Mouse (Mus musculus) MEL (cell line): ENCODE results near the gene Akt1s1. TPM values are rescaled to one million over a fixed set of nuclear protein-coding genes. Genes with fewer than 3 reads are reported as not detected.
A peak's percentile ranks its signal among the peaks of the same experiment; 100 is the strongest.

Experiments used
- DNase-seq: peaks from one replicate; pipeline ENCODE4 v3.0.0; 2011; ENCODE audit warnings: low read depth, low spot score
- H3K27ac ChIP-seq: 2 replicates; pipeline ENCODE4 v1.5.1; 2012; ENCODE audit warnings: low read depth, mild to moderate bottlenecking, control low read depth, low read length, moderate library complexity; ENCODE audit not compliant: control insufficient read depth
- H3K27me3 ChIP-seq, 2 experiments: fragments of 150-350 bp in 1 of 2; sonication (generic) in 1 of 2; 2 replicates each; pipeline ENCODE4 v1.6.1; 2012; ENCODE audit warnings: low read length in 2 of 2, mild to moderate bottlenecking in 2 of 2, improper control_type of control experiment in 1 of 2, moderate library complexity in 1 of 2; ENCODE audit not compliant: insufficient read depth in 2 of 2, control insufficient read depth in 1 of 2
- H3K36me3 ChIP-seq, 2 experiments: 2 replicates each; pipeline ENCODE4 v1.6.1; 2012 to 2014; ENCODE audit warnings: low read length in 2 of 2, improper control_type of control experiment in 1 of 2, inconsistent platforms in 1 of 2, mild to moderate bottlenecking in 1 of 2; ENCODE audit not compliant: insufficient read depth in 2 of 2, control insufficient read depth in 1 of 2
- H3K4me1 ChIP-seq, 2 experiments: fragments of 150-350 bp in 1 of 2; sonication (generic) in 1 of 2; 2 replicates each; pipeline ENCODE4 v1.6.1; 2012; ENCODE audit warnings: low read length in 2 of 2, improper control_type of control experiment in 1 of 2, mild to moderate bottlenecking in 1 of 2; ENCODE audit not compliant: insufficient read depth in 2 of 2, control insufficient read depth in 1 of 2
- H3K4me3 ChIP-seq, 2 experiments: fragments of 150-350 bp in 1 of 2; sonication (generic) in 1 of 2; 2 replicates each; pipeline ENCODE4 v1.5.1; 2012; ENCODE audit warnings: low read depth in 2 of 2, low read length in 2 of 2, mild to moderate bottlenecking in 2 of 2, moderate library complexity in 2 of 2, control low read depth in 1 of 2, improper control_type of control experiment in 1 of 2; ENCODE audit not compliant: control insufficient read depth in 1 of 2, insufficient read depth in 1 of 2
- H3K79me2 ChIP-seq: 2 replicates; pipeline ENCODE4 v1.6.1; 2012; ENCODE audit warnings: mild to moderate bottlenecking, low read length, moderate library complexity; ENCODE audit not compliant: control insufficient read depth, poor library complexity, insufficient read depth
- H3K9ac ChIP-seq: 2 replicates; pipeline ENCODE4 v1.6.1; 2012; ENCODE audit warnings: low read depth, mild to moderate bottlenecking, control low read depth, low read length, moderate library complexity; ENCODE audit not compliant: control insufficient read depth, poor library complexity, severe bottlenecking
- H3K9me3 ChIP-seq: fragments of 150-350 bp; sonication (generic); replicated peaks from 2 replicates; pipeline ENCODE4 v1.6.1; 2012; ENCODE audit warnings: mild to moderate bottlenecking, low read length, improper control_type of control experiment, moderate library complexity; ENCODE audit not compliant: insufficient read depth
- CTCF ChIP-seq, 3 experiments: IDR thresholded peaks in 2 of 3; conservative IDR thresholded peaks in 1 of 3; 2 replicates each; pipeline ENCODE4 v1.5.1; 2011 to 2012; ENCODE audit warnings: low read length in 3 of 3, low read depth in 2 of 3, mild to moderate bottlenecking in 2 of 3, improper control_type of control experiment in 1 of 3, inconsistent platforms in 1 of 3, mixed read lengths in 1 of 3, moderate library complexity in 1 of 3; ENCODE audit not compliant: control insufficient read depth in 1 of 3, insufficient read depth in 1 of 3, poor library complexity in 1 of 3, severe bottlenecking in 1 of 3
- EP300 ChIP-seq, 2 experiments: IDR thresholded peaks; 2 replicates each; pipeline ENCODE4 v1.6.1; 2011; ENCODE audit warnings: improper control_type of control experiment in 2 of 2, low read length in 2 of 2, low read depth in 1 of 2, mild to moderate bottlenecking in 1 of 2
- ETS1 ChIP-seq: IDR thresholded peaks from 2 replicates; pipeline ENCODE4 v1.6.1; 2012; ENCODE audit warnings: low read depth, mild to moderate bottlenecking, inconsistent platforms, low read length, improper control_type of control experiment, moderate library complexity
- GATA1 ChIP-seq: IDR thresholded peaks from 2 replicates; pipeline ENCODE4 v1.6.1; 2011; ENCODE audit warnings: low read depth, low read length, improper control_type of control experiment
- KAT2A ChIP-seq: conservative IDR thresholded peaks from 2 replicates; pipeline ENCODE4 v1.6.1; 2012; ENCODE audit warnings: low read depth, low read length, improper control_type of control experiment, inconsistent platforms
- MAFK ChIP-seq: IDR thresholded peaks from 2 replicates; pipeline ENCODE4 v1.6.1; 2011; ENCODE audit warnings: low read depth, mild to moderate bottlenecking, low read length, improper control_type of control experiment, borderline replicate concordance
- MAZ ChIP-seq: IDR thresholded peaks from 2 replicates; pipeline ENCODE4 v1.6.1; 2012; ENCODE audit warnings: low read depth, mild to moderate bottlenecking, inconsistent platforms, low read length, improper control_type of control experiment
- MEF2A ChIP-seq: IDR thresholded peaks from 2 replicates; pipeline ENCODE4 v1.6.1; 2014; ENCODE audit warnings: low read depth, mild to moderate bottlenecking, inconsistent platforms, low read length, improper control_type of control experiment; ENCODE audit not compliant: poor library complexity, insufficient replicate concordance, severe bottlenecking; ENCODE audit errors: extremely low read depth
- MYB ChIP-seq: IDR thresholded peaks from 2 replicates; pipeline ENCODE4 v1.6.1; 2011; ENCODE audit warnings: mild to moderate bottlenecking, low read depth, low read length, improper control_type of control experiment
- NELFE ChIP-seq: IDR thresholded peaks from 2 replicates; pipeline ENCODE4 v1.6.1; 2011; ENCODE audit warnings: low read depth, low read length, improper control_type of control experiment
- NRF1 ChIP-seq: IDR thresholded peaks from 2 replicates; pipeline ENCODE4 v1.6.1; 2014; ENCODE audit warnings: low read depth, mild to moderate bottlenecking, inconsistent platforms, low read length, improper control_type of control experiment, moderate library complexity; ENCODE audit not compliant: poor library complexity, insufficient read depth, severe bottlenecking
- POLR2A ChIP-seq, 2 experiments: IDR thresholded peaks; 2 replicates each; pipeline ENCODE4 v1.6.1; 2011 to 2012; ENCODE audit warnings: low read length in 2 of 2, mild to moderate bottlenecking in 2 of 2, control low read depth in 1 of 2, improper control_type of control experiment in 1 of 2, low read depth in 1 of 2, moderate library complexity in 1 of 2; ENCODE audit not compliant: control insufficient read depth in 1 of 2, insufficient read depth in 1 of 2, poor library complexity in 1 of 2
- RAD21 ChIP-seq: IDR thresholded peaks from 2 replicates; pipeline ENCODE4 v1.6.1; 2011; ENCODE audit warnings: mild to moderate bottlenecking, low read depth, low read length, improper control_type of control experiment
- TAL1 ChIP-seq: IDR thresholded peaks from 2 replicates; pipeline ENCODE4 v1.6.1; 2012; ENCODE audit warnings: mild to moderate bottlenecking, inconsistent platforms, low read length, moderate library complexity, mixed read lengths
- TCF12 ChIP-seq: IDR thresholded peaks from 2 replicates; pipeline ENCODE4 v1.6.1; 2014; ENCODE audit warnings: low read depth, mild to moderate bottlenecking, inconsistent platforms, low read length, improper control_type of control experiment, moderate library complexity
- UBTF ChIP-seq: IDR thresholded peaks from 2 replicates; pipeline ENCODE4 v1.6.1; 2012; ENCODE audit warnings: low read depth, mild to moderate bottlenecking, inconsistent platforms, low read length, improper control_type of control experiment, moderate library complexity, borderline replicate concordance; ENCODE audit not compliant: insufficient read depth
- USF1 ChIP-seq: IDR thresholded peaks from 2 replicates; pipeline ENCODE4 v1.6.1; 2014; ENCODE audit warnings: low read depth, mild to moderate bottlenecking, inconsistent platforms, low read length, improper control_type of control experiment, moderate library complexity
- USF2 ChIP-seq, 2 experiments: IDR thresholded peaks; 2 replicates each; pipeline ENCODE4 v1.6.1; 2011 to 2012; ENCODE audit warnings: improper control_type of control experiment in 2 of 2, low read length in 2 of 2, borderline replicate concordance in 1 of 2, inconsistent platforms in 1 of 2, low read depth in 1 of 2, mild to moderate bottlenecking in 1 of 2; ENCODE audit not compliant: insufficient read depth in 1 of 2
- ZMIZ1 ChIP-seq: IDR thresholded peaks from 2 replicates; pipeline ENCODE4 v1.6.1; 2012; ENCODE audit warnings: low read depth, mild to moderate bottlenecking, inconsistent platforms, low read length, improper control_type of control experiment, moderate library complexity
- ZNF384 ChIP-seq: IDR thresholded peaks from 2 replicates; pipeline ENCODE4 v1.6.1; 2012; ENCODE audit warnings: low read depth, mild to moderate bottlenecking, inconsistent platforms, low read length, improper control_type of control experiment
- polyA plus RNA-seq, 2 experiments: library from polyadenylated mRNA; stranded (reverse) in 1 of 2; unstranded in 1 of 2; fragments of >175 nt in 1 of 2; fragments of >200 nt in 1 of 2; gene quantifications; 2 replicates each; pipeline versions ENCODE4 v1.2.1 to v1.2.4; 2012; ENCODE audit warnings: low replicate concordance in 2 of 2, low read depth in 1 of 2; ENCODE audit not compliant: insufficient read length in 2 of 2, insufficient read depth in 1 of 2, missing spikeins in 1 of 2
- total RNA-seq: library from RNA; depleted of rRNA; stranded (reverse); fragments of 300-350 nt; gene quantifications from 2 replicates; pipeline ENCODE4 v1.2.3, GENCODE M21; 2012

Gene Akt1s1
- total and polyA plus RNA-seq, 3 experiments: 37.3 to 71.8 TPM; not detected in 1

DNA sequence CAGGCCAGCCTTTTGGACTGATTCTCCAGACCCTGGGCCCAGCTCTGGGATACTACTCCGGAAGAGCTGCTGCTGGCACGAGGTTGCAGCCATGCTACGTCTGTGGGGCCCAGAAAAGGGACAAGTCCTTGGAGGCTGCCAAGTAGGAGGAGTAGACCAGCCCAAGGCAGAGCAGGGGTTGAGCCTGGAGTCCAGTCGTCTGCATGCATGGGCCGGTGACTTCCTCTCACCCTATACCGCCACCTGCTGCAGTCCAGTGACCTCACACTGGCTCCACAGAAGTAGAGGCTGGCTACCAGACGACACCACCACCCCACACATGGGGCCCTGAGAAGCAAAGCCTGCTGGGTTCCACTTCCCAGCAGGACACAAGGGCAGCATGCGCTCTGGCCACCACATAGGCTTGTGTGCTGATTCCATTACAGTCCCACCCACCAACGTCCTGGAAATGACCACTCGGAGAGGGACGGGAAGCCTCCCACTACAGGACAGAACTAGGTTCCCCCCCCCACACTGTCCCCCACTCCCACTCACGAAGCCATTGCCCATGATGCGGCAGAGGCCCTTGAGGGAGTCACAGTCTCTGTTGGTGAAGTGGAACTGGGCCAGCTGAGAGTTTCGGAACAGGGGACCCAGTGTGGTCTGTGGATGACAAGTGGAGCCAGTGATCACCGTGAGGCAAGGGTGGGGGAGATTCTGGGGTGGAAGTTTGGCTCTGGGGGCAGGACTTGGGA is 17.7 kb downstream of the Akt1s1 start:
- Histone ChIP-seq H3K9me3 (no peaks in the 10 kb centered on the region), H3K4me1 (peaks cover 3 to 4% of the 10 kb centered on the region in 2 experiments; a peak in 3 of 4 replicates), H3K27me3 (no peaks in the 10 kb centered on the region), H3K9ac (no peak overlapping the region), H3K79me2 (peaks cover 9% of the 10 kb centered on the region), H3K27ac (peak overlapping the region; percentile 37), H3K4me3 (no peak overlapping the region), H3K36me3 (no peaks in the 10 kb centered on the region; a peak in 1 of 4 replicates)
- TF ChIP-seq CTCF (IDR thresholded peaks at IDR 0.05 in 2 of 3, conservative IDR thresholded peaks at IDR 0.05 in 1 of 3; ENCODE audit: control insufficient read depth in 1 of 3, insufficient read depth in 1 of 3, low read depth in 2 of 3, low read length in 3 of 3, poor library complexity in 1 of 3, severe bottlenecking in 1 of 3): 0 out of 6 replicates have a peak, but pooled peaks of 1 of the 3 experiments have one; percentile 7
- no peak for TF ChIP-seq TAL1
- TF ChIP-seq RAD21: no peak
- TF ChIP-seq ETS1: no peak
- TF ChIP-seq MYB: no peak
- DNase-seq: peak; percentile 36

GRCm38 (mm10) chr7:44867010-44867702 is 18.4 kb downstream of the Akt1s1 start:
- no peaks in the 10 kb centered on the region for H3K27me3 ChIP-seq
- peaks cover 3 to 4% of the 10 kb centered on the region in 2 experiments; a peak in 3 of 4 replicates for H3K4me1 ChIP-seq
- DNase-seq: no peak
- no peak overlapping the region for H3K27ac ChIP-seq
- TF ChIP-seq NRF1 (no peak), RAD21 (no peak), UBTF (no peak), NELFE (no peak), MAFK (no peak), MAZ (no peak), GATA1 (no peak), ZNF384 (no peak), EP300 (IDR thresholded peaks at IDR 0.05; ENCODE audit: low read depth in 1 of 2, low read length in 2 of 2) (no peak), MYB (no peak), ZMIZ1 (no peak), USF2 (IDR thresholded peaks at IDR 0.05; ENCODE audit: borderline replicate concordance in 1 of 2, insufficient read depth in 1 of 2, low read depth in 1 of 2, low read length in 2 of 2) (no peak), USF1 (no peak), TCF12 (no peak), POLR2A (IDR thresholded peaks at IDR 0.05; ENCODE audit: control insufficient read depth in 1 of 2, insufficient read depth in 1 of 2, low read depth in 1 of 2, low read length in 2 of 2, poor library complexity in 1 of 2) (no peak), MEF2A (no peak), ETS1 (no peak), KAT2A (no peak)
- H3K9ac ChIP-seq: no peak overlapping the region
- H3K36me3 ChIP-seq: no peaks in the 10 kb centered on the region; a peak in 1 of 4 replicates
- no peak overlapping the region for H3K4me3 ChIP-seq
- H3K9me3 ChIP-seq: no peaks in the 10 kb centered on the region
- H3K79me2 ChIP-seq: peaks cover 9% of the 10 kb centered on the region
